Mouse (Mus musculus) spleen, postnatal 36 days (tissue): ENCODE results near the gene Prrg2.
A peak's percentile ranks its signal among the peaks of the same experiment; 100 is the strongest.
"Not testable (repeated sequence)": the region's sequence is repeated elsewhere in the genome, so short reads cannot be mapped to it uniquely, and the experiment has no call there.

Experiments
- DNase-seq, 2 experiments: peaks; one replicate each; pipeline ENCODE4 v3.0.0; 2022; ENCODE audit warnings: low spot score in 2 of 2, mixed read lengths in 1 of 2

The Prrg2 gene

GRCm38 (mm10) chr7:45062239-45062835 is at the start of gene Prrg2, which contains the start of gene Nosip:
TSS of gene Prrg2 (minus strand) at chr7:45062677.
TSS of gene Nosip (plus strand) at chr7:45062429.
- DNase-seq = peak; percentile 95 to 97

- no peak for DNase-seq
Observed at GRCm38 (mm10) chr7:45111940-45112339, 49.5 kb upstream of the Prrg2 start.

- DNase-seq = not testable (repeated sequence)
Observed at GRCm38 (mm10) chr7:45110089-45110488, 47.6 kb upstream of the Prrg2 start.

GRCm38 (mm10) chr7:45107052-45107645 is 44.7 kb upstream of the Prrg2 start:
- DNase-seq = no peak

- DNase-seq = no peak
Observed at GRCm38 (mm10) chr7:45106441-45106840, 44.0 kb upstream of the Prrg2 start.

- no peak for DNase-seq
Observed at GRCm38 (mm10) chr7:45105491-45105890, 43.0 kb upstream of the Prrg2 start.

- DNase-seq = no peak
Observed at GRCm38 (mm10) chr7:45104941-45105340, 42.5 kb upstream of the Prrg2 start.

- peak; percentile 58 to 60 for DNase-seq
Observed at GRCm38 (mm10) chr7:45103652-45104180, 41.2 kb upstream of the Prrg2 start, which contains the start of gene Fcgrt. TSS of gene Fcgrt (minus strand) at chr7:45103851.

- DNase-seq = no peak
Observed at GRCm38 (mm10) chr7:45102940-45103585, 40.6 kb upstream of the Prrg2 start.

GRCm38 (mm10) chr7:45102441-45102840 is 40.0 kb upstream of the Prrg2 start:
- DNase-seq = no peak

GRCm38 (mm10) chr7:45100046-45100445 is 37.6 kb upstream of the Prrg2 start:
- DNase-seq = no peak

- DNase-seq = no peak
Observed at GRCm38 (mm10) chr7:45098541-45099240, 36.2 kb upstream of the Prrg2 start.

- DNase-seq = no peak
Observed at GRCm38 (mm10) chr7:45097479-45097878, 35.0 kb upstream of the Prrg2 start.

- DNase-seq = not testable (repeated sequence)
Observed at GRCm38 (mm10) chr7:45095965-45096364, 33.5 kb upstream of the Prrg2 start.

- DNase-seq = no peak
Observed at GRCm38 (mm10) chr7:45095367-45095766, 32.9 kb upstream of the Prrg2 start.

- no peak for DNase-seq
Observed at GRCm38 (mm10) chr7:45094121-45094520, 31.6 kb upstream of the Prrg2 start.

GRCm38 (mm10) chr7:45093516-45093905 is 31.0 kb upstream of the Prrg2 start:
- no peak for DNase-seq

- DNase-seq = no peak
Observed at GRCm38 (mm10) chr7:45092828-45093515, 30.5 kb upstream of the Prrg2 start.

GRCm38 (mm10) chr7:45092048-45092447 is 29.6 kb upstream of the Prrg2 start, which contains the start of gene Rcn3:
TSS of gene Rcn3 (minus strand) at chr7:45092221.
- peak; percentile 49 to 54 for DNase-seq

GRCm38 (mm10) chr7:45091001-45091990 is 28.8 kb upstream of the Prrg2 start:
- DNase-seq = no peak
